In the genomic region with DNA sequence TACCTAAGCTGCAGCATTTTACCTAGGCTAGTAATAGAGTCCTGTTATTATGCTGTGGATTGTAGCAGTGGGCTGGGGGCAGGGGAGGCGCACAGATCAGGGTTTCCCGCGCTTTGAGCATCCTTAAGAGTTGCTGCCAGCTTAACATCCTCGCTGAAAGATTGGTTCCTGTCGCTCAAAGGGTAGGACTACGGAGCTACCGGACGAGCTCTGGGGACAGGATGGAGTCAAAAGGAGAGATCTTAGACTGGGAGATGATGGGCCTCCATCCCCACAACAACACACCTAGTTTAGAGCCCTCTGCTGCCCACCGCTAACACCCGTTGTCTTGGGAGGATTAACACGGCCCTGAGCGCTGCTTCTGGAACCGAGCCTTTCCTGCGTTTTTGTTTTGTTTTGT, we compare ENCODE assay signal across 8 mouse cellular contexts.
DNase-seq lines count a peak whose midpoint lies in the region; ATAC-seq and TF ChIP-seq lines count a peak whose summit lies in the region.
"Had no signal": no experiment of that assay in that cellular context is flagged by ENCODE, and none has a peak within 500 bp of the region (broad histone marks: within the 10 kb centered on the region; RNA-seq: fewer than 3 reads in every experiment).

No protein-coding gene starts in this region.

- TF ChIP-seq CTCF in stomach, postnatal 0 days (IDR thresholded peaks at IDR 0.05; ENCODE audit: low read depth), result no peak

- peak overlapping the region; percentile 91 for H3K4me2 ChIP-seq in hindbrain, embryonic 12.5 days (replicated peaks)
- peak overlapping the region; percentile 20; the same call in 1 of the 2 replicates for H3K4me2 ChIP-seq in neural tube, embryonic 11.5 days (ENCODE audit: low read depth)
- H3K4me2 ChIP-seq in stomach, postnatal 0 days (replicated peaks; ENCODE audit: low read depth), result no peak overlapping the region
- H3K4me2 ChIP-seq: liver, embryonic 15.5 days had no signal

- peak; percentile 31 for DNase-seq in cerebellum, adult 9-11 months
- DNase-seq in embryo, embryonic 11 days, result peak; percentile 47
- peak; percentile 63 for DNase-seq in neural tube, embryonic 11.5 days (ENCODE audit: low spot score)
- no peak for DNase-seq in adrenal gland, postnatal 4 days (ENCODE audit: low spot score in 2 of 2)
- no peak for DNase-seq in stomach, postnatal 0 days (ENCODE audit: low spot score)

- H3K4me1 ChIP-seq in hindbrain, embryonic 12.5 days, result peaks cover 21% of the 10 kb centered on the region
- H3K4me1 ChIP-seq in neural tube, embryonic 11.5 days (ENCODE audit: control insufficient read depth, insufficient read depth, low read length), result 0 out of 2 replicates have a peak, but pooled peaks cover 2% of the 10 kb centered on the region
- peaks cover 6% of the 10 kb centered on the region for H3K4me1 ChIP-seq in stomach, postnatal 0 days (replicated peaks; ENCODE audit: control insufficient read depth, insufficient read depth)
- H3K4me1 ChIP-seq: liver, embryonic 15.5 days had no signal

- H3K27me3 ChIP-seq in hindbrain, embryonic 12.5 days, result peaks cover 12% of the 10 kb centered on the region
- H3K27me3 ChIP-seq in neural tube, embryonic 11.5 days (ENCODE audit: control insufficient read depth, insufficient read depth, low read length), result peaks cover 4% of the 10 kb centered on the region
- peaks cover 18% of the 10 kb centered on the region; the same call in 1 of the 2 replicates for H3K27me3 ChIP-seq in stomach, postnatal 0 days (ENCODE audit: control insufficient read depth, insufficient read depth, low read length)

- peak overlapping the region; percentile 68 for H3K4me3 ChIP-seq in hindbrain, embryonic 12.5 days
- H3K4me3 ChIP-seq in neural tube, embryonic 11.5 days (ENCODE audit: low read depth, low read length), result peak overlapping the region; percentile 74
- H3K4me3 ChIP-seq in stomach, postnatal 0 days (ENCODE audit: low read depth, low read length), result no peak overlapping the region
- H3K4me3 ChIP-seq: liver, embryonic 15.5 days had no signal

- WGBS in hindbrain, embryonic 12.5 days, result under 1% methylated on average over 14 of the region's 14 CpGs
- 0% methylated on average over 14 of the region's 14 CpGs for WGBS in neural tube, embryonic 11.5 days
- WGBS in stomach, postnatal 0 days, result 2% methylated on average over 14 of the region's 14 CpGs

- TF ChIP-seq EP300 in stomach, postnatal 0 days (optimal IDR thresholded peaks at IDR 0.05), result no peak

- no peak for ATAC-seq in hindbrain, embryonic 12.5 days (ENCODE audit: low FRiP score)
- ATAC-seq in neural tube, embryonic 11.5 days (ENCODE audit: insufficient read depth, low FRiP score, low TSS enrichment), result no peak
- ATAC-seq in stomach, postnatal 0 days (ENCODE audit: low FRiP score, low TSS enrichment), result no peak
- no peak for ATAC-seq in CD4-positive, CD25-positive, alpha-beta regulatory T cell, adult 4 months

- H3K9me3 ChIP-seq in hindbrain, embryonic 12.5 days (replicated peaks), result no peaks in the 10 kb centered on the region
- H3K9me3 ChIP-seq in neural tube, embryonic 11.5 days (ENCODE audit: control insufficient read depth, low read length), result no peaks in the 10 kb centered on the region
- no peaks in the 10 kb centered on the region for H3K9me3 ChIP-seq in stomach, postnatal 0 days (ENCODE audit: control insufficient read depth, low read length)
- H3K9me3 ChIP-seq: liver, embryonic 15.5 days had no signal

- peak overlapping the region; percentile 100 for H3K27ac ChIP-seq in hindbrain, embryonic 12.5 days
- H3K27ac ChIP-seq in neural tube, embryonic 11.5 days (ENCODE audit: low read depth, low read length), result peak overlapping the region; percentile 100
- H3K27ac ChIP-seq in stomach, postnatal 0 days (replicated peaks), result no peak overlapping the region
- H3K27ac ChIP-seq: liver, embryonic 15.5 days had no signal

- H3K9ac ChIP-seq in hindbrain, embryonic 12.5 days, result peak overlapping the region; percentile 92
- H3K9ac ChIP-seq in neural tube, embryonic 11.5 days (ENCODE audit: low read length), result peak overlapping the region; percentile 99
- no peak overlapping the region for H3K9ac ChIP-seq in stomach, postnatal 0 days (ENCODE audit: low read length)
- H3K9ac ChIP-seq: liver, embryonic 15.5 days had no signal

- no peaks in the 10 kb centered on the region for H3K36me3 ChIP-seq in hindbrain, embryonic 12.5 days
- peaks cover 3% of the 10 kb centered on the region for H3K36me3 ChIP-seq in neural tube, embryonic 11.5 days (ENCODE audit: control insufficient read depth, insufficient read depth, low read length)
- no peaks in the 10 kb centered on the region for H3K36me3 ChIP-seq in stomach, postnatal 0 days (ENCODE audit: control insufficient read depth, insufficient read depth, low read length)
- H3K36me3 ChIP-seq: liver, embryonic 15.5 days had no signal

Comparison
In these comparisons a context has a peak if more than half of its experiments do, and no peak if none do; other contexts are left out.
1. DNase-seq: peak in cerebellum, adult 9-11 months (single experiment), embryo, embryonic 11 days (single experiment) and neural tube, embryonic 11.5 days (single experiment); none in adrenal gland, postnatal 4 days (0 of 2) and stomach, postnatal 0 days (single experiment).